Mouse (Mus musculus): ENCODE results near the gene Tgif2. TPM values are rescaled to one million over a fixed set of nuclear protein-coding genes. Genes with fewer than 3 reads are reported as not detected.
"Not testable (repeated sequence)": the region's sequence is repeated elsewhere in the genome, so short reads cannot be mapped to it uniquely, and the experiment has no call there.

Gene Tgif2
- polyA plus RNA-seq, 1 experiment from 2014 or later = 44.5 TPM

- Histone ChIP-seq H3K27me3 (no peaks in the 10 kb centered on the region), H3K9ac (replicated peaks) (no peak overlapping the region), H3K27ac (no peak overlapping the region), H3K4me2 (replicated peaks) (no peak overlapping the region), H3K9me3 (no peaks in the 10 kb centered on the region), H3K36me3 (no peaks in the 10 kb centered on the region), H3K4me1 (replicated peaks) (no peaks in the 10 kb centered on the region), H3K4me3 (replicated peaks) (no peak overlapping the region)
- ATAC-seq = no peak
- 75% methylated on average over 2 of the region's 2 CpGs for WGBS
Observed at GRCm38 (mm10) chr2:156901344-156901743, 61.5 kb downstream of the Tgif2 start.

GRCm38 (mm10) chr2:156901883-156902282 lies 62.1 kb downstream of the Tgif2 start:
- Histone ChIP-seq H3K27me3 (no peaks in the 10 kb centered on the region), H3K9ac (replicated peaks) (no peak overlapping the region), H3K4me1 (replicated peaks) (no peaks in the 10 kb centered on the region), H3K9me3 (no peaks in the 10 kb centered on the region), H3K4me3 (replicated peaks) (no peak overlapping the region), H3K27ac (no peak overlapping the region), H3K36me3 (no peaks in the 10 kb centered on the region), H3K4me2 (replicated peaks) (no peak overlapping the region)
- WGBS = 84% methylated on average over 6 of the region's 6 CpGs
- no peak for ATAC-seq

- H3K36me3 ChIP-seq; ATAC-seq; H3K27ac ChIP-seq; H3K4me2 ChIP-seq (replicated peaks); H3K4me1 ChIP-seq (replicated peaks); H3K9ac ChIP-seq (replicated peaks); H3K9me3 ChIP-seq; H3K4me3 ChIP-seq (replicated peaks); H3K27me3 ChIP-seq: not testable (repeated sequence)
- WGBS = 77% methylated on average over 3 of the region's 4 CpGs
Observed at GRCm38 (mm10) chr2:156902411-156902810, 62.6 kb downstream of the Tgif2 start.

- 40% methylated on average over 2 of the region's 2 CpGs for WGBS
- no peak for ATAC-seq
Observed at GRCm38 (mm10) chr2:156903367-156903766, 63.6 kb downstream of the Tgif2 start.

More at GRCm38 (mm10) chr2:156903367-156903766, 63.6 kb downstream of the Tgif2 start:
- no peak overlapping the region for H3K27ac ChIP-seq
- no peak overlapping the region for H3K4me3 ChIP-seq (replicated peaks)
- H3K27me3 ChIP-seq = no peaks in the 10 kb centered on the region
- H3K4me1 ChIP-seq (replicated peaks) = no peaks in the 10 kb centered on the region
- H3K36me3 ChIP-seq = no peaks in the 10 kb centered on the region
- H3K9me3 ChIP-seq = no peaks in the 10 kb centered on the region
- no peak overlapping the region for H3K9ac ChIP-seq (replicated peaks)
- H3K4me2 ChIP-seq (replicated peaks) = no peak overlapping the region

Other genes starting within 250 kb of the Tgif2 start
- 242 and 244 TPM in 2 replicates for gene Dlgap4, start 226.3 kb upstream of the Tgif2 start, polyA plus RNA-seq (2015; fragmentation: Nextera tagmentation; extraction: Ambion mirVana)
- gene Myl9, start 64.6 kb upstream of the Tgif2 start, polyA plus RNA-seq (2015; fragmentation: Nextera tagmentation; extraction: Ambion mirVana) = 33.0 and 37.4 TPM in 2 replicates
- 13.0 and 15.4 TPM in 2 replicates for gene 4930518I15Rik, start 17.9 kb downstream of the Tgif2 start, polyA plus RNA-seq (2015; fragmentation: Nextera tagmentation; extraction: Ambion mirVana)
- 143 and 158 TPM in 2 replicates for gene Rab5if, start 23.1 kb downstream of the Tgif2 start, polyA plus RNA-seq (2015; fragmentation: Nextera tagmentation; extraction: Ambion mirVana)
- 0.15 and 0.27 TPM in 2 replicates for gene Sla2, start 47.2 kb downstream of the Tgif2 start, polyA plus RNA-seq (2015; fragmentation: Nextera tagmentation; extraction: Ambion mirVana)
- 81.4 and 81.6 TPM in 2 replicates for gene Ndrg3, start 152.0 kb downstream of the Tgif2 start, polyA plus RNA-seq (2015; fragmentation: Nextera tagmentation; extraction: Ambion mirVana)
- gene Dsn1, start 167.1 kb downstream of the Tgif2 start, polyA plus RNA-seq (2015; fragmentation: Nextera tagmentation; extraction: Ambion mirVana) = 18.0 and 18.7 TPM in 2 replicates
- 6.2 and 6.4 TPM in 2 replicates for gene Soga1, start 239.2 kb downstream of the Tgif2 start, polyA plus RNA-seq (2015; fragmentation: Nextera tagmentation; extraction: Ambion mirVana)
- gene Tldc2, start 247.0 kb downstream of the Tgif2 start, polyA plus RNA-seq (2015; fragmentation: Nextera tagmentation; extraction: Ambion mirVana) = not detected in 2 replicates